Mouse (Mus musculus): ENCODE measurements around the gene Arhgap22. TPM values are rescaled to one million over a fixed set of nuclear protein-coding genes. Genes with fewer than 3 reads are reported as not detected.

The Arhgap22 gene
- polyA plus RNA-seq, 1 experiment from 2014 or later = 4.0 TPM

DNA sequence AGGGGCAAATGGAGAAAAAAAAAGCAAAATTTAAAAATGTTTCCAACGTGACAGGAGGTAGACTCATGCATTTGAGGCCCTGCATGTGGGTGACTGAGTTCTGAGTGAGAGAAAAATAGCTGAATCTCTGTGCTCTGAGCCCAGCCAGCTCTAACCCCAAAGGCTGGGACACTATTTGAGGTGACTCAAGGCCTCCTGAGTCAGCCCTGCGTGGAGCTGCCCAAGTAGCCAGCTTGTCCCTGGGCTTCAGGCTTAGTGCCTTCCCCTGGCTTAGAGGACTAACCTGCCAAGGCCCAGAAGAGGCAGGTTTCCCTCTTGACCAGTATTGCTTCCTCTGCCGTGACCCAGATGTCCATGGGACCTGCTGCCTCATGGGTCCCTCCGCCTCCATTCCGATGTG lies 141.4 kb downstream of the Arhgap22 start:
- Histone ChIP-seq H3K4me1 (peaks cover 39% of the 10 kb centered on the region), H3K9me3 (no peaks in the 10 kb centered on the region), H3K27ac (replicated peaks) (no peak overlapping the region), H3K4me3 (no peak overlapping the region), H3K27me3 (replicated peaks) (peaks cover 72% of the 10 kb centered on the region), H3K9ac (no peak overlapping the region), H3K36me3 (no peaks in the 10 kb centered on the region), H3K4me2 (no peak overlapping the region)
- no peak for ATAC-seq (ENCODE audit: extremely low read depth, insufficient number of reproducible peaks, low FRiP score, low TSS enrichment)
- 74% methylated on average over 5 of the region's 5 CpGs for WGBS

- no peak overlapping the region for H3K9ac ChIP-seq
- H3K27me3 ChIP-seq (replicated peaks) = peaks cover 68% of the 10 kb centered on the region
- H3K9me3 ChIP-seq = no peaks in the 10 kb centered on the region
- H3K4me3 ChIP-seq = no peak overlapping the region
- WGBS = 68% methylated on average over 12 of the region's 12 CpGs
- H3K36me3 ChIP-seq = no peaks in the 10 kb centered on the region
- ATAC-seq (ENCODE audit: extremely low read depth, insufficient number of reproducible peaks, low FRiP score, low TSS enrichment) = no peak
- peaks cover 35% of the 10 kb centered on the region for H3K4me1 ChIP-seq
- no peak overlapping the region for H3K27ac ChIP-seq (replicated peaks)
- H3K4me2 ChIP-seq = no peak overlapping the region
Measured at GRCm38 (mm10) chr14:33357600-33358368, 144.0 kb downstream of the Arhgap22 start.

GRCm38 (mm10) chr14:33358891-33359290 lies 145.1 kb downstream of the Arhgap22 start:
- Histone ChIP-seq H3K4me2 (no peak overlapping the region), H3K9ac (no peak overlapping the region), H3K36me3 (no peaks in the 10 kb centered on the region), H3K9me3 (no peaks in the 10 kb centered on the region), H3K27me3 (replicated peaks) (peaks cover 67% of the 10 kb centered on the region), H3K27ac (replicated peaks) (no peak overlapping the region), H3K4me3 (no peak overlapping the region), H3K4me1 (peaks cover 35% of the 10 kb centered on the region)
- ATAC-seq (ENCODE audit: extremely low read depth, insufficient number of reproducible peaks, low FRiP score, low TSS enrichment) = no peak
- WGBS = 74% methylated on average over 8 of the region's 8 CpGs

- H3K27me3 ChIP-seq (replicated peaks) = peaks cover 70% of the 10 kb centered on the region
- no peak overlapping the region for H3K4me2 ChIP-seq
- no peaks in the 10 kb centered on the region for H3K9me3 ChIP-seq
- peaks cover 21% of the 10 kb centered on the region for H3K4me1 ChIP-seq
- no peak overlapping the region for H3K4me3 ChIP-seq
- 43% methylated on average over 3 of the region's 4 CpGs for WGBS
- H3K36me3 ChIP-seq = no peaks in the 10 kb centered on the region
- no peak overlapping the region for H3K9ac ChIP-seq
- no peak for ATAC-seq (ENCODE audit: extremely low read depth, insufficient number of reproducible peaks, low FRiP score, low TSS enrichment)
- H3K27ac ChIP-seq (replicated peaks) = no peak overlapping the region
Measured at GRCm38 (mm10) chr14:33361546-33361945, 147.7 kb downstream of the Arhgap22 start.

GRCm38 (mm10) chr14:33362122-33362521 lies 148.3 kb downstream of the Arhgap22 start:
- ATAC-seq (ENCODE audit: extremely low read depth, insufficient number of reproducible peaks, low FRiP score, low TSS enrichment) = no peak
- H3K27me3 ChIP-seq (replicated peaks) = peaks cover 72% of the 10 kb centered on the region
- H3K4me3 ChIP-seq = 0 out of 2 replicates have a peak overlapping the region, but pooled peaks have one; percentile 32
- H3K9me3 ChIP-seq = no peaks in the 10 kb centered on the region
- 48% methylated on average over 14 of the region's 14 CpGs for WGBS
- no peak overlapping the region for H3K27ac ChIP-seq (replicated peaks)
- no peaks in the 10 kb centered on the region for H3K36me3 ChIP-seq
- H3K4me1 ChIP-seq = peaks cover 21% of the 10 kb centered on the region
- H3K9ac ChIP-seq = peak overlapping the region; percentile 70
- peak overlapping the region; percentile 63 for H3K4me2 ChIP-seq

DNA sequence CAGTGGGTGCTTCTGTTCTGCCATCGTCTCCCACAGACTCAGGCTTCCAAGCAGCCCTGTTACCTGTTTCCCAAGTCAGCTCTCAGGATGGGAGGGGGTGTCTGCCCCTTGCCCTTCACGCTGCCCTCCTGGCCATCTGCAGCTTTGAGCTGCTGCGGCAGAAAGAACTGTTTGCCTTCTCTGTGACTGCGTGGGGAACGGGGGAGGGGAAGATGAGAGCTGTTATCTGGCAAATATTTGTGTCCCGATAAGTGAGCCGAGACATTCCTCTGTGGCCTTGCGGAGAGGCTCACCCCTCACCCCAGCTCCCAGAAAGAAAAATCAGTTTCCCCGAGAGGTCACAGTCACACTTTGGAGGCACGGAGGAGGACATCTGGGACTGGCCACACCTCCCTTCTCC lies 149.0 kb downstream of the Arhgap22 start:
- 5% methylated on average over 10 of the region's 10 CpGs for WGBS
- Histone ChIP-seq H3K4me2 (peak overlapping the region; percentile 63), H3K9me3 (no peaks in the 10 kb centered on the region), H3K4me3 (peak overlapping the region; percentile 32), H3K9ac (peak overlapping the region; percentile 70), H3K27ac (replicated peaks) (no peak overlapping the region), H3K36me3 (no peaks in the 10 kb centered on the region), H3K27me3 (replicated peaks) (peaks cover 78% of the 10 kb centered on the region), H3K4me1 (peaks cover 21% of the 10 kb centered on the region)
- ATAC-seq (ENCODE audit: extremely low read depth, insufficient number of reproducible peaks, low FRiP score, low TSS enrichment) = no peak

GRCm38 (mm10) chr14:33363611-33364010 lies 149.8 kb downstream of the Arhgap22 start:
- Histone ChIP-seq H3K27me3 (replicated peaks) (peaks cover 71% of the 10 kb centered on the region), H3K4me2 (no peak overlapping the region)
- ATAC-seq (ENCODE audit: extremely low read depth, insufficient number of reproducible peaks, low FRiP score, low TSS enrichment) = no peak

DNA sequence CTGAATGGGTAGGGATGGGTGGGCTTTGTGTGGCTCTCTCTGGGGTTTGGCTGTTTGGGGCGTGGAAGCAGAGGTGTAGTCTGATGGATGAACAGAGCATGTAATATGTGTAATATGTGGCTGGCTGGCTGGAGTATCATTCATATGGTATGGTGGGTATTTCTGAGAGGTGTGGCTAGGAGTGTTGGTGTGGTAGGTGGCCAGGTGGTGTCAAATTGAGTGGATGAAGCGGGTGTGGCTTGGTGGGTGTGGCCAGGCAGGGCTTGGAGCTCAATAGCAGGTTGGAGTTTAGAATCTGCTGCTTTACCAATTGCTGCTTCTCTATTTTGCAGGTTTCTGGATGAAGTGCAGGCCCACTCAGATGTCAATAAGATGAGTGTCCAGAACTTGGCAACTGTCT lies 150.2 kb downstream of the Arhgap22 start:
- Histone ChIP-seq H3K4me1 (peaks cover 21% of the 10 kb centered on the region), H3K27me3 (replicated peaks) (peaks cover 68% of the 10 kb centered on the region; the same call in 1 of the 2 replicates), H3K27ac (replicated peaks) (no peak overlapping the region), H3K9ac (no peak overlapping the region), H3K4me3 (no peak overlapping the region), H3K36me3 (no peaks in the 10 kb centered on the region), H3K9me3 (no peaks in the 10 kb centered on the region), H3K4me2 (no peak overlapping the region)
- WGBS = 91% methylated on average over 2 of the region's 2 CpGs
- no peak for ATAC-seq (ENCODE audit: extremely low read depth, insufficient number of reproducible peaks, low FRiP score, low TSS enrichment)

More at GRCm38 (mm10) chr14:33363611-33364010, 149.8 kb downstream of the Arhgap22 start:
- Histone ChIP-seq H3K9ac (no peak overlapping the region), H3K27ac (replicated peaks) (no peak overlapping the region), H3K36me3 (no peaks in the 10 kb centered on the region), H3K4me3 (no peak overlapping the region), H3K4me1 (peaks cover 21% of the 10 kb centered on the region), H3K9me3 (no peaks in the 10 kb centered on the region)
- WGBS = 69% methylated on average over 5 of the region's 5 CpGs

GRCm38 (mm10) chr14:33366891-33367777 lies 153.3 kb downstream of the Arhgap22 start:
- WGBS = 78% methylated on average over 30 of the region's 30 CpGs
- H3K27ac ChIP-seq (replicated peaks) = no peak overlapping the region

DNA sequence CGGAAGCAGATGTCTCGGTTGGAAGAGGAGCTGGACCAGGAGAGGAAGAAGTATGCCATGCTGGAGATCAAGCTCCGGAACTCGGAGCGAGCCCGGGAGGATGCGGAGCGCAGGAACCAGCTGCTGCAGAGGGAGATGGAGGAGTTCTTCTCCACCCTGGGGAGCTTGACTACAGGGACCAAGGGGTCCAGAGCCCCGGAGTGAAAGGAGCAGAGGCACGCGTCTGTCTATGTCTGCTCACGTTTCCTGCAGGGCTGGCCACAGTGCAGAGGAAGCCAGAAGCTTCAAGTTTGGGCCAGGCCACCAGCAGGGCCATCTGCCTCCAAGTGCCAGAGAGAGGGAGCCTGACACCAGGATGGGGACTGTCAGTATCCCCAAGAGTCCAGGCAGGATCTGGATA lies 155.5 kb downstream of the Arhgap22 start:
- no peak overlapping the region for H3K4me3 ChIP-seq
- H3K9ac ChIP-seq = no peak overlapping the region
- H3K27me3 ChIP-seq (replicated peaks) = peaks cover 24% of the 10 kb centered on the region; the same call in 1 of the 2 replicates
- H3K27ac ChIP-seq (replicated peaks) = no peak overlapping the region
- H3K36me3 ChIP-seq = no peaks in the 10 kb centered on the region
- H3K9me3 ChIP-seq = no peaks in the 10 kb centered on the region
- H3K4me2 ChIP-seq = no peak overlapping the region
- H3K4me1 ChIP-seq = peaks cover 14% of the 10 kb centered on the region
- ATAC-seq (ENCODE audit: extremely low read depth, insufficient number of reproducible peaks, low FRiP score, low TSS enrichment) = no peak
- 82% methylated on average over 12 of the region's 12 CpGs for WGBS

More at GRCm38 (mm10) chr14:33366891-33367777, 153.3 kb downstream of the Arhgap22 start:
- Histone ChIP-seq H3K27me3 (replicated peaks) (peaks cover 46% of the 10 kb centered on the region; the same call in 1 of the 2 replicates), H3K9me3 (no peaks in the 10 kb centered on the region), H3K36me3 (no peaks in the 10 kb centered on the region), H3K4me3 (no peak overlapping the region), H3K9ac (no peak overlapping the region), H3K4me1 (peaks cover 28% of the 10 kb centered on the region), H3K4me2 (no peak overlapping the region)
- ATAC-seq (ENCODE audit: extremely low read depth, insufficient number of reproducible peaks, low FRiP score, low TSS enrichment) = no peak

DNA sequence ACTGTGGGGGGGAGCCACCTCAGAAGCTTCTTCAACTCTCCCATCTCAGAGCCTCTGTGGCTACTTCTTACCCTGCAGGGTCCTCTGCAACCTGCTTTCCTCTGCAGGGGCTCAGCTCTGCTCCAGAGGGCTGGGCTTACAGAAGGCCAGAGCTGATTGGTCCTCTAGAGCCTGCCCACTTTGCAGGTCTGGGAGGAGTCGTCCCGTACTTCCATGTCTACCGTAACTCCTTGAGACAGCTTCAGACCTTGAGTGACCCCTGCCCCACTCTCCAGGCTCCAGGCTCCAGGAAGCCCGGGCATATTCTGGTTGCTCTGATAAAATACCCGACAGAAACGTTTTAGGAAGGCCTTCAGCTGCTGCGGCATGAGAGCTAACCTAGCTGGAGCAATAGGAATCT lies 156.2 kb downstream of the Arhgap22 start:
- 0 out of 2 replicates have a peak overlapping the region, but pooled peaks have one; percentile 11 for H3K4me3 ChIP-seq
- H3K27me3 ChIP-seq (replicated peaks) = peaks cover 20% of the 10 kb centered on the region; the same call in 1 of the 2 replicates
- H3K36me3 ChIP-seq = no peaks in the 10 kb centered on the region
- no peaks in the 10 kb centered on the region for H3K9me3 ChIP-seq
- no peak for ATAC-seq (ENCODE audit: extremely low read depth, insufficient number of reproducible peaks, low FRiP score, low TSS enrichment)
- peak overlapping the region; percentile 61 for H3K4me2 ChIP-seq
- H3K9ac ChIP-seq = peak overlapping the region; percentile 19
- H3K27ac ChIP-seq (replicated peaks) = no peak overlapping the region
- peaks cover 14% of the 10 kb centered on the region for H3K4me1 ChIP-seq
- 4% methylated on average over 7 of the region's 7 CpGs for WGBS
